Mouse (Mus musculus) liver, postnatal 0 days (tissue): ENCODE results near the gene Iqcn.

Source experiments
- CTCF ChIP-seq: sonication (generic); IDR thresholded peaks from 2 replicates; pipeline ENCODE4 v1.5.1; 2016; ENCODE audit warnings: antibody characterized with exemption, low read depth
- EP300 ChIP-seq: IDR thresholded peaks from 2 replicates; pipeline ENCODE4 v1.6.1; 2016; ENCODE audit warnings: antibody characterized with exemption, low read depth, mild to moderate bottlenecking

GRCm38 (mm10) chr8:70749097-70749674 is 45.9 kb downstream of the Iqcn start:
- TF ChIP-seq CTCF (no peak), EP300 (no peak)
